Comparison of ENCODE assay signal across 29 mouse cellular contexts in genomic region chr13:15446004-15446403, GRCm38 (mm10). TPM values are rescaled to one million over a fixed set of nuclear protein-coding genes. Genes with fewer than 3 reads are reported as not detected.
DNase-seq lines count a peak whose midpoint lies in the region; ATAC-seq lines count a peak whose summit lies in the region.
"Had no signal": no experiment of that assay in that cellular context is flagged by ENCODE, and none has a peak within 500 bp of the region (broad histone marks: within the 10 kb centered on the region; RNA-seq: fewer than 3 reads in every experiment).

No protein-coding gene starts in this region.

- H3K36me3 ChIP-seq in embryonic facial prominence, embryonic 10.5 days (replicated peaks), result no peaks in the 10 kb centered on the region
- H3K36me3 ChIP-seq in limb, embryonic 11.5 days (ENCODE audit: control insufficient read depth, insufficient read depth, low read length), result no peaks in the 10 kb centered on the region
- H3K36me3 ChIP-seq in midbrain, embryonic 13.5 days, result no peaks in the 10 kb centered on the region
- H3K36me3 ChIP-seq: embryonic facial prominence, embryonic 12.5 days; embryonic facial prominence, embryonic 15.5 days; G1E; hindbrain, embryonic 10.5 days; hindbrain, embryonic 13.5 days; intestine, embryonic 15.5 days had no signal

- peak; percentile 62 for DNase-seq in heart, adult 11 months
- no peak for DNase-seq in heart, postnatal 25 days (ENCODE audit: low spot score)
- peak; percentile 37 for DNase-seq in embryonic facial prominence, embryonic 10.5 days (ENCODE audit: low spot score)
- DNase-seq in limb, embryonic 11.5 days (ENCODE audit: low spot score), result peak; percentile 62
- DNase-seq in layer of hippocampus, adult 11-12 months (ENCODE audit: low spot score), result no peak
- no peak for DNase-seq in frontal cortex, adult 2 months (ENCODE audit: extremely low spot score in 1 of 2, low spot score in 1 of 2)
- DNase-seq: adrenal gland, adult 8-10 months; adrenal gland, postnatal 25 days; B cell, adult 2 months; cerebellum, adult 11-12 months; cerebellum, adult 8-10 months; cerebellum, postnatal 10 days; forebrain, postnatal 0 days; gastrocnemius, postnatal 25 days; heart, adult 2 months; heart, postnatal 36 days had no signal

- peaks cover 16% of the 10 kb centered on the region for H3K4me1 ChIP-seq in embryonic facial prominence, embryonic 10.5 days
- peaks cover 12% of the 10 kb centered on the region; the same call in 1 of the 2 replicates for H3K4me1 ChIP-seq in limb, embryonic 11.5 days (ENCODE audit: control insufficient read depth, insufficient read depth, low read length)
- H3K4me1 ChIP-seq in midbrain, embryonic 13.5 days (replicated peaks), result no peaks in the 10 kb centered on the region
- H3K4me1 ChIP-seq: hindbrain, embryonic 13.5 days; intestine, embryonic 15.5 days had no signal

- H3K27ac ChIP-seq in embryonic facial prominence, embryonic 10.5 days (replicated peaks), result no peak overlapping the region
- H3K27ac ChIP-seq in limb, embryonic 11.5 days (replicated peaks; ENCODE audit: low read depth, low read length), result no peak overlapping the region
- no peak overlapping the region for H3K27ac ChIP-seq in midbrain, embryonic 13.5 days
- H3K27ac ChIP-seq: embryonic facial prominence, embryonic 12.5 days; embryonic facial prominence, embryonic 15.5 days; heart, adult 2 months; hindbrain, embryonic 10.5 days; hindbrain, embryonic 13.5 days; intestine, embryonic 15.5 days had no signal

- no peak overlapping the region for H3K4me2 ChIP-seq in limb, embryonic 11.5 days (ENCODE audit: low read depth, severe bottlenecking)
- no peak overlapping the region for H3K4me2 ChIP-seq in midbrain, embryonic 13.5 days (replicated peaks)
- H3K4me2 ChIP-seq: embryonic facial prominence, embryonic 12.5 days; embryonic facial prominence, embryonic 15.5 days; heart, embryonic 11.5 days; hindbrain, embryonic 13.5 days; intestine, embryonic 15.5 days had no signal

- H3K9me3 ChIP-seq in embryonic facial prominence, embryonic 10.5 days, result no peaks in the 10 kb centered on the region
- H3K9me3 ChIP-seq in limb, embryonic 11.5 days (ENCODE audit: control insufficient read depth, low read length), result no peaks in the 10 kb centered on the region
- no peaks in the 10 kb centered on the region for H3K9me3 ChIP-seq in midbrain, embryonic 13.5 days
- H3K9me3 ChIP-seq: embryonic facial prominence, embryonic 12.5 days; embryonic facial prominence, embryonic 15.5 days; G1E; hindbrain, embryonic 10.5 days; hindbrain, embryonic 13.5 days; intestine, embryonic 15.5 days had no signal

- 59% methylated on average over 8 of the region's 8 CpGs for whole genome bisulfite sequencing in embryonic facial prominence, embryonic 10.5 days
- 33% methylated on average over 8 of the region's 8 CpGs for WGBS in limb, embryonic 11.5 days
- 83% methylated on average over 8 of the region's 8 CpGs for WGBS in midbrain, embryonic 13.5 days

- H3K9ac ChIP-seq in limb, embryonic 11.5 days (ENCODE audit: low read length), result no peak overlapping the region
- no peak overlapping the region for H3K9ac ChIP-seq in midbrain, embryonic 13.5 days (replicated peaks)
- H3K9ac ChIP-seq: embryonic facial prominence, embryonic 12.5 days; embryonic facial prominence, embryonic 15.5 days; forebrain, postnatal 0 days; hindbrain, embryonic 13.5 days; intestine, embryonic 15.5 days had no signal

- intact Hi-C loops in heart, postnatal 25 days (cut with DNase I), result no loop called here

- H3K4me3 ChIP-seq in embryonic facial prominence, embryonic 10.5 days, result no peak overlapping the region
- no peak overlapping the region for H3K4me3 ChIP-seq in limb, embryonic 11.5 days (ENCODE audit: low read depth, low read length)
- no peak overlapping the region for H3K4me3 ChIP-seq in midbrain, embryonic 13.5 days (replicated peaks)
- H3K4me3 ChIP-seq: embryonic facial prominence, embryonic 12.5 days; embryonic facial prominence, embryonic 15.5 days; heart, adult 2 months; hindbrain, embryonic 10.5 days; hindbrain, embryonic 13.5 days; intestine, embryonic 15.5 days had no signal

- H3K27me3 ChIP-seq in embryonic facial prominence, embryonic 10.5 days (replicated peaks; ENCODE audit: low read depth, poor library complexity, severe bottlenecking), result no peaks in the 10 kb centered on the region
- H3K27me3 ChIP-seq in limb, embryonic 11.5 days (ENCODE audit: control insufficient read depth, insufficient read depth, low read length), result no peaks in the 10 kb centered on the region
- H3K27me3 ChIP-seq in midbrain, embryonic 13.5 days, result no peaks in the 10 kb centered on the region
- H3K27me3 ChIP-seq: CH12.LX; embryonic facial prominence, embryonic 12.5 days; embryonic facial prominence, embryonic 15.5 days; hindbrain, embryonic 13.5 days; intestine, embryonic 15.5 days; Patski had no signal

- ATAC-seq in limb, embryonic 11.5 days (ENCODE audit: insufficient number of reproducible peaks, low FRiP score, low TSS enrichment, low read depth), result peak; percentile 65; the same call in 1 of the 2 replicates
- no peak for ATAC-seq in midbrain, embryonic 13.5 days
- ATAC-seq: activated CD4-positive, CD25-positive, alpha-beta regulatory T cell, adult 4 months; forebrain, embryonic 14.5 days; forebrain, postnatal 0 days; hindbrain, embryonic 16.5 days; intestine, embryonic 15.5 days; Patski had no signal

RNA-seq across cellular contexts. Expression of gene Gli3, which starts 17.0 kb away (rescaled TPM):
- total RNA-seq in heart, postnatal 25 days (2021), result 1 to 10 TPM; 1.9 to 2.0 TPM
- polyA plus RNA-seq in embryonic facial prominence, embryonic 10.5 days (2016; fragmentation: Nextera tagmentation; extraction: Ambion mirVana), result 33.9 and 35.4 TPM in 2 replicates
- polyA plus RNA-seq in limb, embryonic 11.5 days (2014; fragmentation: Nextera tagmentation; extraction: Ambion mirVana), result 41.5 and 42.4 TPM in 2 replicates
- polyA plus RNA-seq in frontal cortex, adult 2 months (2012; rRNA removed), result 3.2 and 4.0 TPM in 2 replicates
- 15.8 and 17.6 TPM in 2 replicates for polyA plus RNA-seq in midbrain, embryonic 13.5 days (2015; fragmentation: Nextera tagmentation; extraction: Ambion mirVana)
- total RNA-seq: CH12.LX had no signal
- polyA plus RNA-seq: activated CD4-positive, CD25-positive, alpha-beta regulatory T cell, adult 4 months; G1E had no signal

Comparison
In these comparisons a context has a peak if more than half of its experiments do, and no peak if none do; other contexts are left out.
1. DNase-seq: peak in heart, adult 11 months (single experiment), embryonic facial prominence, embryonic 10.5 days (single experiment) and limb, embryonic 11.5 days (single experiment); none in heart, postnatal 25 days (single experiment), layer of hippocampus, adult 11-12 months (single experiment) and frontal cortex, adult 2 months (0 of 2).